Mouse (Mus musculus) liver, adult 2 months (tissue): ENCODE results near the gene Ndufb6. TPM values are rescaled to one million over a fixed set of nuclear protein-coding genes. Genes with fewer than 3 reads are reported as not detected.

Experiments used
- DNase-seq: peaks from one replicate; pipeline ENCODE4 v3.0.0-alpha.2; 2011; ENCODE audit warnings: low read depth, low spot score; ENCODE audit errors: extremely low read depth
- H3K27ac ChIP-seq: fragments of 200-500 bp; replicated peaks from 2 replicates; pipeline ENCODE4 v1.5.1; 2012; ENCODE audit warnings: low read depth, mild to moderate bottlenecking, control low read depth, inconsistent platforms, low read length; ENCODE audit not compliant: insufficient read depth
- H3K27me3 ChIP-seq: fragments of 200-500 bp; 2 replicates; pipeline ENCODE4 v1.6.1; 2012; ENCODE audit warnings: mild to moderate bottlenecking, moderate library complexity, low read length, inconsistent platforms; ENCODE audit not compliant: control insufficient read depth, insufficient read depth
- H3K36me3 ChIP-seq: fragments of 200-500 bp; 2 replicates; pipeline ENCODE4 v1.6.1; 2012; ENCODE audit warnings: low read length, inconsistent platforms; ENCODE audit not compliant: control insufficient read depth, insufficient read depth
- H3K4me1 ChIP-seq: fragments of 200-500 bp; 2 replicates; pipeline ENCODE4 v1.6.1; 2011; ENCODE audit warnings: low read length; ENCODE audit not compliant: control insufficient read depth, insufficient read depth
- H3K4me3 ChIP-seq: fragments of 200-500 bp; 2 replicates; pipeline ENCODE4 v1.5.1; 2011; ENCODE audit warnings: low read depth, mild to moderate bottlenecking, control low read depth, low read length, moderate library complexity; ENCODE audit not compliant: insufficient read depth
- H3K79me2 ChIP-seq: fragments of 200-500 bp; 2 replicates; pipeline ENCODE4 v1.6.1; 2012; ENCODE audit warnings: inconsistent platforms, mild to moderate bottlenecking, low read length, moderate library complexity; ENCODE audit not compliant: control insufficient read depth, insufficient read depth
- H3K9ac ChIP-seq: fragments of 200-500 bp; 2 replicates; pipeline ENCODE4 v1.6.1; 2012; ENCODE audit warnings: low read depth, mild to moderate bottlenecking, control low read depth, inconsistent platforms, low read length
- CTCF ChIP-seq: fragments of 200-500 bp; IDR thresholded peaks from 2 replicates; pipeline ENCODE4 v1.5.1; 2011; ENCODE audit warnings: low read depth, low read length, control low read depth
- POLR2A ChIP-seq: fragments of 200-500 bp; IDR thresholded peaks from 2 replicates; pipeline ENCODE4 v1.6.1; 2011; ENCODE audit warnings: low read length, control low read depth; ENCODE audit not compliant: insufficient read depth; ENCODE audit errors: extremely low read depth
- WGBS: fragments of 180-500 bp; shearing (Covaris S2); methylation state at CpG from one replicate; pipeline ENCODE4 v1.1.7; 2018; 5-methylcytosine and 5-hydroxymethylcytosine counted together
- polyA plus RNA-seq: library from polyadenylated mRNA; depleted of rRNA; stranded (reverse); fragments of >200 nt; gene quantifications from 2 replicates; pipeline ENCODE4 v1.2.3, GENCODE M21; 2012
- total RNA-seq: library from RNA; depleted of rRNA; stranded (reverse); fragments of >200 nt; gene quantifications from 2 replicates; pipeline ENCODE4 v1.2.3, GENCODE M21; 2014

Gene Ndufb6
- total and polyA plus RNA-seq, 2 experiments: 135 to 154 TPM

GRCm38 (mm10) chr4:40250984-40251383 lies 28.2 kb downstream of the Ndufb6 start:
- TF ChIP-seq POLR2A (no peak), CTCF (no peak)
- DNase-seq: no peak
- no peaks in the 10 kb centered on the region for H3K79me2 ChIP-seq
- no peaks in the 10 kb centered on the region for H3K36me3 ChIP-seq
- 87% methylated on average over 5 of the region's 5 CpGs for WGBS
- H3K9ac ChIP-seq: no peak overlapping the region
- no peak overlapping the region for H3K4me3 ChIP-seq
- peaks cover 5% of the 10 kb centered on the region; the same call in 1 of the 2 replicates for H3K4me1 ChIP-seq
- no peaks in the 10 kb centered on the region for H3K27me3 ChIP-seq
- H3K27ac ChIP-seq: no peak overlapping the region

GRCm38 (mm10) chr4:40244035-40244434 lies 35.2 kb downstream of the Ndufb6 start:
- peaks cover 5% of the 10 kb centered on the region; the same call in 1 of the 2 replicates for H3K4me1 ChIP-seq
- 86% methylated on average over 8 of the region's 8 CpGs for WGBS
- DNase-seq: peak; percentile 28
- no peak for TF ChIP-seq CTCF
- no peak for TF ChIP-seq POLR2A
- H3K27ac ChIP-seq: no peak overlapping the region
- H3K36me3 ChIP-seq: no peaks in the 10 kb centered on the region
- H3K79me2 ChIP-seq: no peaks in the 10 kb centered on the region
- no peak overlapping the region for H3K9ac ChIP-seq
- no peaks in the 10 kb centered on the region for H3K27me3 ChIP-seq
- no peak overlapping the region for H3K4me3 ChIP-seq

DNA sequence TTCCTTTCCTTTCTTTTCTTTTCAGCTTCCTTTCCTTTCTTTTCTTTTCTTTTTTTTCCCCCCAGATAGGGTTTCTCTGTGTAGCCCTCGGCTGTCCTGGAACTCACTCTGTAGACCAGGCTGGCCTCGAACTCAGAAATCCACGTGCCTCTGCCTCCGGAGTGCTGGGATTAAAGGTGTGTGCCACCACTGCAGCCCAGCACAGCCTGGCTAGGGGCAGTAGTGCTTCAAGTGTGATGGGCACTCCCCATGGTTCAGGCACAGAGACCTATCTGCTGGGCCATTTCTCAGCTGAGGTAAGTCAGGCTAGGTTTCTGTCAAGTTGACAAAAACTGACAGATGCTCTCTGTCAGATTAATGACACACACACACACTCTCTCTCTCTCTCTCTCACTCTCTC lies 36.2 kb downstream of the Ndufb6 start:
- no peaks in the 10 kb centered on the region for H3K36me3 ChIP-seq
- H3K27ac ChIP-seq: no peak overlapping the region
- no peaks in the 10 kb centered on the region for H3K27me3 ChIP-seq
- 91% methylated on average over 4 of the region's 4 CpGs for WGBS
- DNase-seq: no peak
- H3K4me3 ChIP-seq: no peak overlapping the region
- H3K4me1 ChIP-seq: peaks cover 5% of the 10 kb centered on the region; the same call in 1 of the 2 replicates
- TF ChIP-seq CTCF: no peak
- TF ChIP-seq POLR2A: no peak
- H3K9ac ChIP-seq: no peak overlapping the region
- H3K79me2 ChIP-seq: peaks cover 6% of the 10 kb centered on the region; the same call in 1 of the 2 replicates

DNA sequence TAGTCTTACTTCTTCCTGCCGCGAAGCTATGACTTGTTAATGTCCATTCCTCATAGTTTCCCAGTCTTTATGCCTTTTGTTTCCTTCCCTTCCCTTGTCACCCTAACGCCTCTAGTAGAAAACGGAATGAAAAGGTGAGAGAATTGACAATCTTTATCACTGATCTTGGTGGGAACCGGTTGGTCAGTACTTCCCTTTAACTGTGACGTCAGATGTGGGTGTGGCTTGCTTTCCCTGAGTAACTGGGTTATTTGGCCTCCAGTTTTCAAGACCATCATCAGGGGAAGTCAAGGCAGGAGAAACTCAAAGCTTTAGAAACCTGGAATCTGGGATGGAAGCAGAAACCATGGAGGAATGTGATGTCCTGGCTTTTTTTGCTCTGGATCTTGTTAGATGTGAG lies 37.3 kb downstream of the Ndufb6 start:
- H3K27ac ChIP-seq: no peak overlapping the region
- TF ChIP-seq POLR2A (no peak), CTCF (no peak)
- no peaks in the 10 kb centered on the region for H3K36me3 ChIP-seq
- 62% methylated on average over 6 of the region's 6 CpGs for WGBS
- DNase-seq: no peak
- no peak overlapping the region for H3K4me3 ChIP-seq
- peaks cover 6% of the 10 kb centered on the region; the same call in 1 of the 2 replicates for H3K79me2 ChIP-seq
- no peaks in the 10 kb centered on the region for H3K27me3 ChIP-seq
- peaks cover 5% of the 10 kb centered on the region; the same call in 1 of the 2 replicates for H3K4me1 ChIP-seq
- no peak overlapping the region for H3K9ac ChIP-seq

GRCm38 (mm10) chr4:40240272-40240744 lies 38.9 kb downstream of the Ndufb6 start:
- Histone ChIP-seq H3K4me3 (no peak overlapping the region), H3K79me2 (peaks cover 6% of the 10 kb centered on the region; the same call in 1 of the 2 replicates), H3K27me3 (no peaks in the 10 kb centered on the region), H3K4me1 (peaks cover 5% of the 10 kb centered on the region; the same call in 1 of the 2 replicates), H3K9ac (peak overlapping the region; percentile 58), H3K36me3 (no peaks in the 10 kb centered on the region), H3K27ac (peak overlapping the region; percentile 49)
- DNase-seq: no peak
- no peak for TF ChIP-seq CTCF
- WGBS: 44% methylated on average over 5 of the region's 5 CpGs
